18 mouse cellular contexts compared by ENCODE assay signal in the genomic region with DNA sequence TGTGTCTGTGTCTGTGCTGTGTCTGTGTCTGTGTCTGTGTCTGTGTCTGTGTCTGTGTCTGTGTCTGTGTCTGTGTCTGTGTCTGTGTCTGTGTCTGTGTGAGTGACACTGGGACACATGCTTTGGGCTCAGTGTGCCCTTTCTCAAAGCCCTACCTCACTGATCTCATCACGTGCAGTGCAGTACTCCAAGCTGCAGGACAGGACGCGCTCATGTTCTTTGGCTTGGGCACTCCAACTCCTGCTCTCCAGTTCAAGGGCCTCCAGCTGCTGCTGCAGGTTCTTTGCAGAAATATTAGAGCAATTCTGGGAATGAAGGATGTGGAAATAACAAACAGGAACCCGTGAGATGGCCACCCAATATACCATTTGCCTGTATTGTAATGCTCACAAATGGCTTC. TPM values are rescaled to one million over a fixed set of nuclear protein-coding genes. Genes with fewer than 3 reads are reported as not detected.
A peak's percentile ranks its signal among the peaks of the same experiment; 100 is the strongest.
DNase-seq lines count a peak whose midpoint lies in the region; ATAC-seq and TF ChIP-seq lines count a peak whose summit lies in the region.
"Had no signal": no experiment of that assay in that cellular context is flagged by ENCODE, and none has a peak within 500 bp of the region (broad histone marks: within the 10 kb centered on the region; RNA-seq: fewer than 3 reads in every experiment).

No protein-coding gene starts in this region.

- H3K36me3 ChIP-seq in heart, embryonic 11.5 days (ENCODE audit: control insufficient read depth, insufficient read depth, low read length) = peaks cover 13% of the 10 kb centered on the region
- H3K36me3 ChIP-seq in megakaryocyte, embryonic 14.5 days (replicated peaks; ENCODE audit: low read length) = no peaks in the 10 kb centered on the region
- peaks cover 5% of the 10 kb centered on the region; the same call in 1 of the 2 replicates for H3K36me3 ChIP-seq in lung, postnatal 0 days (ENCODE audit: insufficient read depth, low read length)
- H3K36me3 ChIP-seq: embryonic facial prominence, embryonic 15.5 days; hindbrain, embryonic 12.5 days; liver, embryonic 13.5 days; midbrain, embryonic 10.5 days; stomach, embryonic 15.5 days had no signal

- no peak overlapping the region for H3K27ac ChIP-seq in heart, embryonic 11.5 days (ENCODE audit: low read depth, low read length)
- H3K27ac ChIP-seq in lung, postnatal 0 days (ENCODE audit: low read length) = no peak overlapping the region
- H3K27ac ChIP-seq: embryonic facial prominence, embryonic 15.5 days; hindbrain, embryonic 12.5 days; liver, embryonic 13.5 days; midbrain, embryonic 10.5 days; stomach, embryonic 15.5 days had no signal

- no peaks in the 10 kb centered on the region for H3K9me3 ChIP-seq in heart, embryonic 11.5 days (replicated peaks; ENCODE audit: control insufficient read depth, low read length)
- peaks cover 26% of the 10 kb centered on the region for H3K9me3 ChIP-seq in megakaryocyte, embryonic 14.5 days
- H3K9me3 ChIP-seq in lung, postnatal 0 days (ENCODE audit: low read length) = no peaks in the 10 kb centered on the region
- H3K9me3 ChIP-seq: embryonic facial prominence, embryonic 15.5 days; hindbrain, embryonic 12.5 days; liver, embryonic 13.5 days; midbrain, embryonic 10.5 days; stomach, embryonic 15.5 days had no signal

- no peaks in the 10 kb centered on the region for H3K27me3 ChIP-seq in heart, embryonic 11.5 days (ENCODE audit: control insufficient read depth, insufficient read depth, low read length)
- no peaks in the 10 kb centered on the region for H3K27me3 ChIP-seq in megakaryocyte, embryonic 14.5 days (replicated peaks)
- H3K27me3 ChIP-seq in lung, postnatal 0 days (replicated peaks; ENCODE audit: insufficient read depth, low read length) = no peaks in the 10 kb centered on the region
- H3K27me3 ChIP-seq: embryonic facial prominence, embryonic 15.5 days; hindbrain, embryonic 12.5 days; liver, embryonic 13.5 days; stomach, embryonic 15.5 days had no signal

- no peak for TF ChIP-seq EP300 in lung, postnatal 0 days (IDR thresholded peaks at IDR 0.05)

- H3K4me1 ChIP-seq in heart, embryonic 11.5 days (ENCODE audit: control insufficient read depth, insufficient read depth, low read length) = peaks cover 6% of the 10 kb centered on the region
- H3K4me1 ChIP-seq in megakaryocyte, embryonic 14.5 days = no peaks in the 10 kb centered on the region
- no peaks in the 10 kb centered on the region for H3K4me1 ChIP-seq in lung, postnatal 0 days (ENCODE audit: insufficient read depth, low read depth, low read length)
- H3K4me1 ChIP-seq: embryonic facial prominence, embryonic 15.5 days; hindbrain, embryonic 12.5 days; liver, embryonic 13.5 days; midbrain, embryonic 10.5 days; stomach, embryonic 15.5 days had no signal

- DNase-seq in heart, adult 11 months = peak; percentile 94
- DNase-seq in lung, postnatal 0 days (ENCODE audit: low spot score) = peak; percentile 53
- no peak for DNase-seq in ovary, adult 18-20 months (ENCODE audit: low spot score)
- DNase-seq in ovary, postnatal 36 days (ENCODE audit: low spot score) = no peak
- DNase-seq: adrenal gland, postnatal 36 days; cerebellum, adult 9-10 months; gastrocnemius, postnatal 36 days; kidney, postnatal 4 days; liver, embryonic 13.5 days; thymus, postnatal 25 days had no signal

- no peak overlapping the region for H3K4me3 ChIP-seq in heart, embryonic 11.5 days (ENCODE audit: low read depth, low read length)
- H3K4me3 ChIP-seq in megakaryocyte, embryonic 14.5 days (replicated peaks) = peak overlapping the region; percentile 53
- H3K4me3 ChIP-seq in lung, postnatal 0 days (ENCODE audit: low read depth, low read length) = no peak overlapping the region
- H3K4me3 ChIP-seq: embryonic facial prominence, embryonic 15.5 days; hindbrain, embryonic 12.5 days; liver, embryonic 13.5 days; midbrain, embryonic 10.5 days; stomach, embryonic 15.5 days had no signal

- H3K4me2 ChIP-seq in heart, embryonic 11.5 days = no peak overlapping the region
- no peak overlapping the region for H3K4me2 ChIP-seq in lung, postnatal 0 days (replicated peaks; ENCODE audit: low read depth, low read length)
- H3K4me2 ChIP-seq: embryonic facial prominence, embryonic 15.5 days; hindbrain, embryonic 12.5 days; liver, embryonic 13.5 days; stomach, embryonic 15.5 days had no signal

- no peak overlapping the region for H3K9ac ChIP-seq in heart, embryonic 11.5 days (ENCODE audit: low read depth, low read length)
- H3K9ac ChIP-seq in lung, postnatal 0 days (replicated peaks; ENCODE audit: low read depth) = no peak overlapping the region
- H3K9ac ChIP-seq: embryonic facial prominence, embryonic 15.5 days; hindbrain, embryonic 12.5 days; liver, embryonic 13.5 days; stomach, embryonic 15.5 days had no signal

- no peak for ATAC-seq in heart, embryonic 11.5 days (replicated peaks; ENCODE audit: insufficient number of reproducible peaks, low FRiP score, low TSS enrichment)
- ATAC-seq in megakaryocyte, adult 5-6 weeks (ENCODE audit: poor library complexity, severe bottlenecking) = no peak
- ATAC-seq in lung, postnatal 0 days = peak; percentile 88
- ATAC-seq: intestine, postnatal 0 days had no signal

- peak; percentile 15; the same call in 1 of the 2 replicates for TF ChIP-seq CTCF in lung, postnatal 0 days (IDR thresholded peaks at IDR 0.05)

- 86% methylated on average over 4 of the region's 4 CpGs for WGBS in heart, embryonic 11.5 days (ENCODE audit: insufficient replicate concordance)
- 73% methylated on average over 4 of the region's 4 CpGs for WGBS in lung, postnatal 0 days

RNA-seq across cellular contexts. Expression of a gene that starts 56.9 kb away (rescaled TPM):
- 378 and 608 TPM in 2 replicates for polyA plus RNA-seq in heart, embryonic 11.5 days (2014; fragmentation: Nextera tagmentation; extraction: Ambion mirVana)
- polyA plus RNA-seq in megakaryocyte, embryonic 14.5 days (2012; ENCODE audit: insufficient read depth, low replicate concordance) = 0.04 TPM in 1 of 2 replicates, not detected in the other
- 0.02 TPM in 2 replicates for total RNA-seq in megakaryocyte, adult 5-6 weeks (2015)
- total RNA-seq in megakaryocyte, adult 5-6 weeks (2017) = 0.04 and 0.11 TPM in 2 replicates
- polyA plus RNA-seq in lung, postnatal 0 days (2015; fragmentation: Nextera tagmentation; extraction: Ambion mirVana) = 5.5 and 9.0 TPM in 2 replicates

Comparison
In these comparisons a context has a peak if more than half of its experiments do, and no peak if none do; other contexts are left out.
1. DNase-seq: peak in heart, adult 11 months (single experiment) and lung, postnatal 0 days (single experiment); none in ovary, adult 18-20 months (single experiment) and ovary, postnatal 36 days (single experiment).
2. RNA of a gene that starts 56.9 kb away (polyA plus RNA-seq): 378 to 608 TPM in heart, embryonic 11.5 days; 5.5 to 9.0 TPM in lung, postnatal 0 days and 0.04 TPM in megakaryocyte, embryonic 14.5 days; every median in the first group is over 10 times any median in the second.